Mouse (Mus musculus): ENCODE results near the gene Gm45716. TPM values are rescaled to one million over a fixed set of nuclear protein-coding genes. Genes with fewer than 3 reads are reported as not detected.

Gm45716 gene
- polyA plus RNA-seq, 2 experiments, result 0.95 to 2.8 TPM

- 43% methylated on average over 12 of the region's 12 CpGs for WGBS (ENCODE audit: insufficient replicate concordance)
- H3K9ac ChIP-seq (replicated peaks), result no peak overlapping the region
- no peak for ATAC-seq (ENCODE audit: insufficient read depth)
Measured at GRCm38 (mm10) chr11:90227000-90227922, 39.8 kb downstream of the Gm45716 start.

GRCm38 (mm10) chr11:90228251-90228949 lies 40.9 kb downstream of the Gm45716 start:
- Histone ChIP-seq H3K9me3 (ENCODE audit: control insufficient read depth, low read length) (no peaks in the 10 kb centered on the region), H3K4me1 (replicated peaks; ENCODE audit: control insufficient read depth in 2 of 2, insufficient read depth in 2 of 2, low read length in 1 of 2) (peaks cover 0 to 18% of the 10 kb centered on the region in 2 experiments; a peak in 2 of 4 replicates), H3K9ac (replicated peaks) (no peak overlapping the region), H3K27me3 (ENCODE audit: control insufficient read depth, insufficient read depth, low read length) (no peaks in the 10 kb centered on the region), H3K4me3 (ENCODE audit: insufficient read depth in 1 of 2, low read depth in 2 of 2, low read length in 2 of 2) (no peak overlapping the region), H3K36me3 (replicated peaks; ENCODE audit: control insufficient read depth, insufficient read depth, low read depth) (no peaks in the 10 kb centered on the region), H3K4me2 (ENCODE audit: low read depth) (no peak overlapping the region), H3K27ac (no peak overlapping the region)
- DNase-seq (ENCODE audit: low read depth in 3 of 3, low spot score in 3 of 3), result no peak
- WGBS (ENCODE audit: insufficient replicate concordance), result 56% methylated on average over 9 of the region's 9 CpGs
- no peak for ATAC-seq (ENCODE audit: insufficient read depth)
- TF ChIP-seq EP300 (IDR thresholded peaks at IDR 0.05; ENCODE audit: low read depth) (no peak), CTCF (IDR thresholded peaks at IDR 0.05; ENCODE audit: low read depth) (no peak)

More at GRCm38 (mm10) chr11:90227000-90227922, 39.8 kb downstream of the Gm45716 start:
- no peak overlapping the region for H3K4me3 ChIP-seq (ENCODE audit: insufficient read depth in 1 of 2, low read depth in 2 of 2, low read length in 2 of 2)
- H3K4me1 ChIP-seq (replicated peaks; ENCODE audit: control insufficient read depth in 2 of 2, insufficient read depth in 2 of 2, low read length in 1 of 2), result peaks cover 0 to 18% of the 10 kb centered on the region in 2 experiments; a peak in 2 of 4 replicates
- no peaks in the 10 kb centered on the region for H3K9me3 ChIP-seq (ENCODE audit: control insufficient read depth, low read length)
- H3K4me2 ChIP-seq (ENCODE audit: low read depth), result no peak overlapping the region
- DNase-seq (ENCODE audit: low read depth in 3 of 3, low spot score in 3 of 3), result no peak
- no peaks in the 10 kb centered on the region for H3K27me3 ChIP-seq (ENCODE audit: control insufficient read depth, insufficient read depth, low read length)
- TF ChIP-seq CTCF (IDR thresholded peaks at IDR 0.05; ENCODE audit: low read depth), result no peak
- no peak for TF ChIP-seq EP300 (IDR thresholded peaks at IDR 0.05; ENCODE audit: low read depth)
- H3K27ac ChIP-seq, result no peak overlapping the region
- H3K36me3 ChIP-seq (replicated peaks; ENCODE audit: control insufficient read depth, insufficient read depth, low read depth), result no peaks in the 10 kb centered on the region

- H3K9ac ChIP-seq (replicated peaks), result no peak overlapping the region
- no peaks in the 10 kb centered on the region for H3K27me3 ChIP-seq (ENCODE audit: control insufficient read depth, insufficient read depth, low read length)
- DNase-seq (ENCODE audit: low read depth in 3 of 3, low spot score in 3 of 3) (no peak), ATAC-seq (ENCODE audit: insufficient read depth) (no peak)
- H3K4me1 ChIP-seq (replicated peaks; ENCODE audit: control insufficient read depth in 2 of 2, insufficient read depth in 2 of 2, low read length in 1 of 2), result peaks cover 0 to 11% of the 10 kb centered on the region in 2 experiments; a peak in 2 of 4 replicates
- H3K36me3 ChIP-seq (replicated peaks; ENCODE audit: control insufficient read depth, insufficient read depth, low read depth), result no peaks in the 10 kb centered on the region
- no peak overlapping the region for H3K27ac ChIP-seq
- H3K4me2 ChIP-seq (ENCODE audit: low read depth), result no peak overlapping the region
- no peak for TF ChIP-seq EP300 (IDR thresholded peaks at IDR 0.05; ENCODE audit: low read depth)
- no peak for TF ChIP-seq CTCF (IDR thresholded peaks at IDR 0.05; ENCODE audit: low read depth)
- H3K9me3 ChIP-seq (ENCODE audit: control insufficient read depth, low read length), result no peaks in the 10 kb centered on the region
- H3K4me3 ChIP-seq (ENCODE audit: insufficient read depth in 1 of 2, low read depth in 2 of 2, low read length in 2 of 2), result no peak overlapping the region
Measured at GRCm38 (mm10) chr11:90229800-90230199, 42.3 kb downstream of the Gm45716 start.

- H3K27me3 ChIP-seq (ENCODE audit: control insufficient read depth, insufficient read depth, low read length), result no peaks in the 10 kb centered on the region
- no peak overlapping the region for H3K9ac ChIP-seq (replicated peaks)
- WGBS (ENCODE audit: insufficient replicate concordance), result 54% methylated on average over 2 of the region's 2 CpGs
- no peak for DNase-seq (ENCODE audit: low read depth in 3 of 3, low spot score in 3 of 3)
- no peaks in the 10 kb centered on the region for H3K36me3 ChIP-seq (replicated peaks; ENCODE audit: control insufficient read depth, insufficient read depth, low read depth)
- H3K4me3 ChIP-seq (ENCODE audit: insufficient read depth in 1 of 2, low read depth in 2 of 2, low read length in 2 of 2), result no peak overlapping the region
- no peak for TF ChIP-seq EP300 (IDR thresholded peaks at IDR 0.05; ENCODE audit: low read depth)
- no peak for TF ChIP-seq CTCF (IDR thresholded peaks at IDR 0.05; ENCODE audit: low read depth)
- no peak for ATAC-seq (ENCODE audit: insufficient read depth)
- H3K4me1 ChIP-seq (replicated peaks; ENCODE audit: control insufficient read depth in 2 of 2, insufficient read depth in 2 of 2, low read length in 1 of 2), result peaks cover 0 to 11% of the 10 kb centered on the region in 2 experiments; a peak in 2 of 4 replicates
- no peaks in the 10 kb centered on the region for H3K9me3 ChIP-seq (ENCODE audit: control insufficient read depth, low read length)
- no peak overlapping the region for H3K27ac ChIP-seq
- no peak overlapping the region for H3K4me2 ChIP-seq (ENCODE audit: low read depth)
Measured at GRCm38 (mm10) chr11:90230671-90231070, 43.2 kb downstream of the Gm45716 start.

GRCm38 (mm10) chr11:90231631-90232030 lies 44.1 kb downstream of the Gm45716 start:
- 13% methylated on average over 2 of the region's 2 CpGs for WGBS (ENCODE audit: insufficient replicate concordance)
- Histone ChIP-seq H3K27ac (no peak overlapping the region), H3K4me2 (ENCODE audit: low read depth) (no peak overlapping the region), H3K9ac (replicated peaks) (no peak overlapping the region), H3K9me3 (ENCODE audit: control insufficient read depth, low read length) (no peaks in the 10 kb centered on the region), H3K36me3 (replicated peaks; ENCODE audit: control insufficient read depth, insufficient read depth, low read depth) (no peaks in the 10 kb centered on the region), H3K4me1 (replicated peaks; ENCODE audit: control insufficient read depth in 2 of 2, insufficient read depth in 2 of 2, low read length in 1 of 2) (peaks cover 0 to 11% of the 10 kb centered on the region in 2 experiments; a peak in 2 of 4 replicates), H3K4me3 (ENCODE audit: insufficient read depth in 1 of 2, low read depth in 2 of 2, low read length in 2 of 2) (no peak overlapping the region), H3K27me3 (ENCODE audit: control insufficient read depth, insufficient read depth, low read length) (no peaks in the 10 kb centered on the region)
- DNase-seq (ENCODE audit: low read depth in 3 of 3, low spot score in 3 of 3) (no peak), ATAC-seq (ENCODE audit: insufficient read depth) (no peak)
- TF ChIP-seq EP300 (IDR thresholded peaks at IDR 0.05; ENCODE audit: low read depth), result no peak
- no peak for TF ChIP-seq CTCF (IDR thresholded peaks at IDR 0.05; ENCODE audit: low read depth)

Measured in liver, embryonic 14.5 days (tissue).